Mouse (Mus musculus) heart, adult 2 months (tissue): ENCODE data around the gene Arhgap40. TPM values are rescaled to one million over a fixed set of nuclear protein-coding genes. Genes with fewer than 3 reads are reported as not detected.

Experiments
- DNase-seq, 2 experiments: peaks; one replicate each; pipeline ENCODE4 v3.0.0; 2021
- H3K27ac ChIP-seq: fragments of 200-600 bp; 2 replicates; pipeline ENCODE4 v1.8.1; 2022
- H3K27me3 ChIP-seq: fragments of 200-500 bp; 2 replicates; pipeline ENCODE4 v1.6.1; 2012; ENCODE audit warnings: mild to moderate bottlenecking, low read length, inconsistent platforms, mixed read lengths; ENCODE audit not compliant: control insufficient read depth, insufficient read depth
- H3K36me3 ChIP-seq: fragments of 200-500 bp; 2 replicates; pipeline ENCODE4 v1.6.1; 2012; ENCODE audit warnings: low read length, inconsistent platforms; ENCODE audit not compliant: control insufficient read depth, insufficient read depth
- H3K4me1 ChIP-seq: fragments of 200-500 bp; 2 replicates; pipeline ENCODE4 v1.6.1; 2011; ENCODE audit warnings: low read length; ENCODE audit not compliant: control insufficient read depth, insufficient read depth
- H3K4me3 ChIP-seq: fragments of 200-600 bp; 2 replicates; pipeline ENCODE4 v1.8.1; 2022
- H3K79me2 ChIP-seq: fragments of 200-500 bp; replicated peaks from 2 replicates; pipeline ENCODE4 v1.6.1; 2012; ENCODE audit warnings: mild to moderate bottlenecking, inconsistent platforms, low read length, moderate library complexity, mixed read lengths; ENCODE audit not compliant: control insufficient read depth, insufficient read depth
- H3K9ac ChIP-seq: fragments of 200-500 bp; 2 replicates; pipeline ENCODE4 v1.6.1; 2012; ENCODE audit warnings: low read depth, mild to moderate bottlenecking, control low read depth, inconsistent platforms, low read length, mixed read lengths
- CTCF ChIP-seq: fragments of 200-600 bp; IDR thresholded peaks from 2 replicates; pipeline ENCODE4 v1.8.1; 2022; ENCODE audit warnings: antibody characterized with exemption, mild to moderate bottlenecking, moderate library complexity
- EP300 ChIP-seq: fragments of 200-500 bp; IDR thresholded peaks from 2 replicates; pipeline ENCODE4 v1.6.1; 2011; ENCODE audit warnings: low read depth, low read length, control low read depth; ENCODE audit not compliant: insufficient read depth
- POLR2A ChIP-seq: fragments of 200-500 bp; IDR thresholded peaks from 2 replicates; pipeline ENCODE4 v1.6.1; 2011; ENCODE audit warnings: mild to moderate bottlenecking, low read depth, low read length, control low read depth; ENCODE audit not compliant: insufficient read depth
- WGBS: fragments of 180-500 bp; shearing (Covaris S2); methylation state at CpG from one replicate; pipeline ENCODE4 v1.1.7; 2018; 5-methylcytosine and 5-hydroxymethylcytosine counted together
- intact Hi-C: fragments of 180-260 bp; cut with DNase I; formaldehyde crosslinking; loops from one replicate; pipeline ENCODE4 v1.15.1; 2025
- polyA plus RNA-seq: library from polyadenylated mRNA; depleted of rRNA; stranded (reverse); fragments of >200 nt; gene quantifications from 2 replicates; pipeline ENCODE4 v1.2.3, GENCODE M21; 2012
- total RNA-seq, 2 experiments: library from RNA; stranded (reverse); gene quantifications; 2 replicates each; pipeline ENCODE4 v1.2.3; 2021

The Arhgap40 gene
- total and polyA plus RNA-seq, 3 experiments, result 0.06 TPM; not detected in 2

DNA sequence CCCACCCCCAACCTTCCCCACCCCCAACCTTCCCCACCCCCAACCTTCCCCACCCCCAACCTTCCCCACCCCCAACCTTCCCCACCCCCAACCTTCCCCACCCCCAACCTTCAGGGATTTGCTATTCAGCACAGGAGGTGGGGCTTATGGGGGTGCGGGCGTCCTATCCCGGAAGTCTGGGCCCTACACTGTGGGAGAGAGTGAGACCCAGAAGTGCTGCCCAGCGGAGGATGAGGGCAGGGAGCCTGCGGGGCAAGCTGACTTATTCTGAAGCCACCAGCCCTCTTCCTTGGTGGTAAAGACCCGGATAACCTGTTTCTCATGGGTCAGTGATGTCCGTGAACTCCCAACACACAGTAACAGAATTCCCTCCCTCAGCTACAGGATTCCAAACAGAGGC, 42.7 kb downstream of the Arhgap40 start:
- no peak for TF ChIP-seq CTCF
- TF ChIP-seq POLR2A, result no peak
- TF ChIP-seq EP300, result no peak
- no peaks in the 10 kb centered on the region for H3K4me1 ChIP-seq
- peaks cover 7% of the 10 kb centered on the region for H3K27me3 ChIP-seq
- 3% methylated on average over 7 of the region's 7 CpGs for WGBS
- H3K79me2 ChIP-seq, result no peaks in the 10 kb centered on the region
- H3K4me3 ChIP-seq, result peak overlapping the region; percentile 13; the same call in 1 of the 2 replicates
- intact Hi-C loops, result no loop called here
- H3K27ac ChIP-seq, result no peak overlapping the region
- no peaks in the 10 kb centered on the region for H3K36me3 ChIP-seq
- peak; percentile 48 to 57 for DNase-seq
- H3K9ac ChIP-seq, result no peak overlapping the region

GRCm38 (mm10) chr2:158555812-158556211, 43.2 kb downstream of the Arhgap40 start:
- DNase-seq, result no peak
- Histone ChIP-seq H3K9ac (no peak overlapping the region), H3K27ac (no peak overlapping the region), H3K27me3 (peaks cover 7% of the 10 kb centered on the region), H3K4me3 (peak overlapping the region; percentile 13; the same call in 1 of the 2 replicates), H3K79me2 (no peaks in the 10 kb centered on the region), H3K36me3 (no peaks in the 10 kb centered on the region), H3K4me1 (no peaks in the 10 kb centered on the region)
- TF ChIP-seq EP300, result no peak
- TF ChIP-seq CTCF, result no peak
- TF ChIP-seq POLR2A, result no peak
- WGBS, result 1% methylated on average over 8 of the region's 8 CpGs
- intact Hi-C loops, result no loop called here

GRCm38 (mm10) chr2:158556225-158556624, 43.6 kb downstream of the Arhgap40 start:
- Histone ChIP-seq H3K36me3 (no peaks in the 10 kb centered on the region), H3K4me1 (no peaks in the 10 kb centered on the region), H3K9ac (no peak overlapping the region), H3K79me2 (no peaks in the 10 kb centered on the region), H3K4me3 (no peak overlapping the region), H3K27me3 (peaks cover 7% of the 10 kb centered on the region), H3K27ac (no peak overlapping the region)
- peak; percentile 58 to 81 for DNase-seq
- intact Hi-C loops, result no loop called here
- TF ChIP-seq CTCF, result peak; percentile 93
- no peak for TF ChIP-seq POLR2A
- WGBS, result 2% methylated on average over 20 of the region's 20 CpGs

- Histone ChIP-seq H3K36me3 (no peaks in the 10 kb centered on the region), H3K27me3 (peaks cover 7% of the 10 kb centered on the region), H3K27ac (no peak overlapping the region), H3K4me3 (no peak overlapping the region), H3K79me2 (no peaks in the 10 kb centered on the region), H3K4me1 (no peaks in the 10 kb centered on the region), H3K9ac (no peak overlapping the region)
- TF ChIP-seq POLR2A, result no peak
- TF ChIP-seq CTCF, result no peak
- TF ChIP-seq EP300, result no peak
- DNase-seq, result no peak
- intact Hi-C loops, result no loop called here
- 14% methylated on average over 5 of the region's 5 CpGs for WGBS
These were observed 44.2 kb downstream of the Arhgap40 start for GRCm38 (mm10) chr2:158556750-158557149.

DNA sequence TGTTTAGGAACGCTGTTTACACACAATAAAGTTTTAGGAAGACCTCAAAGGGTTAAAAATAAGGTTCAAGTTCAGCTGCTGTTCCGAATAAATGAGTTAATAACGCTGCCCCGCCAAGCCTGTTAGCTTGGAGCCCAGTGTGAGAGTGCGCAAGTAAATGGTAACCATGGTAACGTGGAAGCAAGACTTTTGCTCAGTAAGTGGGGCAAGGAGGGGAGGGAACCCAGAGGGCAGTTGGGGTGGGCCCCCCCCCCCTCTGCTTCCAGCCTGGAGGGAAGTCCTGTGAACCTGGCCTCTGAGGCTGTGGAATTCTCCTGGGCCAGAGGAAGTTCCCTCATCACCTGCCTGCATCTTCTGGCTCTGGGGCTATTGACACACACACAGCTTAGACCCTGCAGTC, 47.3 kb downstream of the Arhgap40 start:
- Histone ChIP-seq H3K79me2 (no peaks in the 10 kb centered on the region), H3K9ac (no peak overlapping the region), H3K36me3 (no peaks in the 10 kb centered on the region), H3K27me3 (peaks cover 4% of the 10 kb centered on the region; the same call in 1 of the 2 replicates), H3K4me1 (no peaks in the 10 kb centered on the region), H3K27ac (no peak overlapping the region), H3K4me3 (no peak overlapping the region)
- TF ChIP-seq EP300, result no peak
- TF ChIP-seq POLR2A, result no peak
- TF ChIP-seq CTCF, result no peak
- WGBS, result 59% methylated on average over 6 of the region's 6 CpGs
- no peak for DNase-seq
- intact Hi-C loops, result no loop called here

GRCm38 (mm10) chr2:158560801-158561200, 48.2 kb downstream of the Arhgap40 start:
- no peaks in the 10 kb centered on the region for H3K36me3 ChIP-seq
- no peak overlapping the region for H3K9ac ChIP-seq
- H3K4me1 ChIP-seq, result no peaks in the 10 kb centered on the region
- H3K27ac ChIP-seq, result no peak overlapping the region
- H3K79me2 ChIP-seq, result no peaks in the 10 kb centered on the region
- TF ChIP-seq EP300, result no peak
- no peak for TF ChIP-seq CTCF
- TF ChIP-seq POLR2A, result no peak
- H3K4me3 ChIP-seq, result no peak overlapping the region
- intact Hi-C loops, result no loop called here
- WGBS, result 9% methylated on average over 9 of the region's 9 CpGs
- no peak for DNase-seq
- peaks cover 1% of the 10 kb centered on the region; the same call in 1 of the 2 replicates for H3K27me3 ChIP-seq
